Mouse (Mus musculus): Measurements from ENCODE around the gene Zdhhc14.

- no peak for TF ChIP-seq CTCF (IDR thresholded peaks at IDR 0.05; ENCODE audit: low read depth)
- no peak for TF ChIP-seq EP300 (IDR thresholded peaks at IDR 0.05; ENCODE audit: low read depth)
Measured at GRCm38 (mm10) chr17:5722802-5723201, 230.4 kb downstream of the Zdhhc14 start.
